Mouse (Mus musculus) splenic B cell, adult 2 months (primary cell): ENCODE measurements at regions not wholly inside any gene's neighbourhood (a gene's known extent, or its start where the extent isn't known, plus 50 kb on each side); places are given as distances from the start of the nearest gene placed in this dataset.
"Not testable (repeated sequence)": the region's sequence is repeated elsewhere in the genome, so short reads cannot be mapped to it uniquely, and the experiment has no call there.

Experiments used
- DNase-seq: peaks from one replicate; pipeline ENCODE4 v3.0.0-alpha.2; 2011; ENCODE audit warnings: low read depth, low spot score
- H3K27me3 ChIP-seq: 2 replicates; pipeline ENCODE4 v1.6.1; 2012; ENCODE audit warnings: mild to moderate bottlenecking, low read length, moderate library complexity, mixed read lengths; ENCODE audit not compliant: control insufficient read depth, poor library complexity, insufficient read depth, severe bottlenecking
- H3K36me3 ChIP-seq: 2 replicates; pipeline ENCODE4 v1.6.1; 2012; ENCODE audit warnings: mild to moderate bottlenecking, low read length, moderate library complexity, mixed read lengths; ENCODE audit not compliant: control insufficient read depth, poor library complexity, insufficient read depth, severe bottlenecking

- no peaks in the 10 kb centered on the region for H3K36me3 ChIP-seq
- DNase-seq, result no peak
- no peaks in the 10 kb centered on the region for H3K27me3 ChIP-seq
Measured at GRCm38 (mm10) chr5:142281997-142282396, 119.3 kb upstream of the Foxk1 start.

- Histone ChIP-seq H3K27me3 (no peaks in the 10 kb centered on the region), H3K36me3 (no peaks in the 10 kb centered on the region)
- no peak for DNase-seq
Measured at GRCm38 (mm10) chr5:142287981-142288380, 113.3 kb upstream of the Foxk1 start.

- no peaks in the 10 kb centered on the region for H3K27me3 ChIP-seq
- no peaks in the 10 kb centered on the region for H3K36me3 ChIP-seq
- no peak for DNase-seq
Measured at GRCm38 (mm10) chr5:142291451-142291850, 109.8 kb upstream of the Foxk1 start.

- H3K27me3 ChIP-seq, H3K36me3 ChIP-seq, DNase-seq: not testable (repeated sequence)
Measured at GRCm38 (mm10) chr5:142296401-142296800, 104.9 kb upstream of the Foxk1 start.

GRCm38 (mm10) chr5:142299621-142300020, 101.7 kb upstream of the Foxk1 start:
- Histone ChIP-seq H3K36me3 (no peaks in the 10 kb centered on the region), H3K27me3 (no peaks in the 10 kb centered on the region)
- no peak for DNase-seq

GRCm38 (mm10) chr5:142308511-142308910, 92.8 kb upstream of the Foxk1 start:
- Histone ChIP-seq H3K36me3 (no peaks in the 10 kb centered on the region), H3K27me3 (no peaks in the 10 kb centered on the region)
- no peak for DNase-seq

- no peaks in the 10 kb centered on the region for H3K36me3 ChIP-seq
- no peak for DNase-seq
- no peaks in the 10 kb centered on the region for H3K27me3 ChIP-seq
Measured at GRCm38 (mm10) chr5:142313944-142314343, 87.4 kb upstream of the Foxk1 start.

GRCm38 (mm10) chr5:142314466-142314865, 86.8 kb upstream of the Foxk1 start:
- Histone ChIP-seq H3K36me3 (no peaks in the 10 kb centered on the region), H3K27me3 (no peaks in the 10 kb centered on the region)
- no peak for DNase-seq

GRCm38 (mm10) chr5:142319268-142319667, 82.0 kb upstream of the Foxk1 start:
- no peaks in the 10 kb centered on the region for H3K27me3 ChIP-seq
- peak; percentile 81 for DNase-seq
- H3K36me3 ChIP-seq, result no peaks in the 10 kb centered on the region

- Histone ChIP-seq H3K27me3 (no peaks in the 10 kb centered on the region), H3K36me3 (no peaks in the 10 kb centered on the region)
- no peak for DNase-seq
Measured at GRCm38 (mm10) chr5:142321316-142321715, 80.0 kb upstream of the Foxk1 start.

- Histone ChIP-seq H3K27me3 (no peaks in the 10 kb centered on the region), H3K36me3 (no peaks in the 10 kb centered on the region)
- no peak for DNase-seq
Measured at GRCm38 (mm10) chr5:142324928-142325327, 76.4 kb upstream of the Foxk1 start.

- no peaks in the 10 kb centered on the region for H3K27me3 ChIP-seq
- no peak for DNase-seq
Measured at GRCm38 (mm10) chr5:142325560-142325959, 75.7 kb upstream of the Foxk1 start.

GRCm38 (mm10) chr5:142327261-142327660, 74.0 kb upstream of the Foxk1 start:
- DNase-seq, result peak; percentile 65
- Histone ChIP-seq H3K27me3 (no peaks in the 10 kb centered on the region), H3K36me3 (no peaks in the 10 kb centered on the region)

More at GRCm38 (mm10) chr5:142325560-142325959, 75.7 kb upstream of the Foxk1 start:
- H3K36me3 ChIP-seq, result no peaks in the 10 kb centered on the region

GRCm38 (mm10) chr5:142329724-142330520, 71.4 kb upstream of the Foxk1 start:
- no peaks in the 10 kb centered on the region for H3K36me3 ChIP-seq
- peak; percentile 17 for DNase-seq

GRCm38 (mm10) chr5:142332744-142333143, 68.6 kb upstream of the Foxk1 start:
- no peaks in the 10 kb centered on the region for H3K27me3 ChIP-seq
- DNase-seq, result no peak
- H3K36me3 ChIP-seq, result no peaks in the 10 kb centered on the region

More at GRCm38 (mm10) chr5:142329724-142330520, 71.4 kb upstream of the Foxk1 start:
- H3K27me3 ChIP-seq, result no peaks in the 10 kb centered on the region

- no peaks in the 10 kb centered on the region for H3K36me3 ChIP-seq
- DNase-seq, result no peak
- H3K27me3 ChIP-seq, result no peaks in the 10 kb centered on the region
Measured at GRCm38 (mm10) chr5:142337436-142337835, 63.9 kb upstream of the Foxk1 start.
